Mouse (Mus musculus) bone marrow macrophage, adult 2 months (primary cell): Measurements from ENCODE around the gene Grid1. TPM values are rescaled to one million over a fixed set of nuclear protein-coding genes. Genes with fewer than 3 reads are reported as not detected.

Source experiments
- H3K27ac ChIP-seq: 2 replicates; pipeline ENCODE4 v1.5.1; 2012; ENCODE audit warnings: low read depth, low read length; ENCODE audit not compliant: insufficient read depth
- H3K4me1 ChIP-seq: 2 replicates; pipeline ENCODE4 v1.6.1; 2012; ENCODE audit warnings: low read length; ENCODE audit not compliant: control insufficient read depth, insufficient read depth
- H3K4me3 ChIP-seq: 2 replicates; pipeline ENCODE4 v1.5.1; 2012; ENCODE audit warnings: mild to moderate bottlenecking, low read length, moderate library complexity; ENCODE audit not compliant: insufficient read depth
- CTCF ChIP-seq: IDR thresholded peaks from 2 replicates; pipeline ENCODE4 v1.5.1; 2012; ENCODE audit warnings: low read depth, mild to moderate bottlenecking, low read length, moderate library complexity
- POLR2A ChIP-seq: IDR thresholded peaks from 2 replicates; pipeline ENCODE4 v1.6.1; 2012; ENCODE audit warnings: mild to moderate bottlenecking, low read depth, low read length, borderline replicate concordance
- polyA plus RNA-seq: library from polyadenylated mRNA; stranded (reverse); fragments of >200 nt; gene quantifications from 2 replicates; pipeline ENCODE4 v1.2.4, GENCODE M21; 2012; ENCODE audit not compliant: missing spikeins, insufficient read depth, insufficient read length

The Grid1 gene
- polyA plus RNA-seq, 1 experiment, result not detected

GRCm38 (mm10) chr14:35231384-35231783 is 411.5 kb downstream of the Grid1 start:
- TF ChIP-seq POLR2A (no peak), CTCF (no peak)
- Histone ChIP-seq H3K27ac (no peak overlapping the region), H3K4me3 (no peak overlapping the region), H3K4me1 (no peaks in the 10 kb centered on the region)

- Histone ChIP-seq H3K4me1 (no peaks in the 10 kb centered on the region), H3K27ac (no peak overlapping the region), H3K4me3 (no peak overlapping the region)
- TF ChIP-seq POLR2A (no peak), CTCF (no peak)
Observed at GRCm38 (mm10) chr14:35242882-35243281, 423.0 kb downstream of the Grid1 start.

- Histone ChIP-seq H3K27ac (no peak overlapping the region), H3K4me3 (no peak overlapping the region), H3K4me1 (no peaks in the 10 kb centered on the region)
- no peak for TF ChIP-seq POLR2A
- no peak for TF ChIP-seq CTCF
Observed at GRCm38 (mm10) chr14:35244776-35245548, 425.1 kb downstream of the Grid1 start.

- TF ChIP-seq CTCF, result no peak
- TF ChIP-seq POLR2A, result no peak
- Histone ChIP-seq H3K4me3 (no peak overlapping the region), H3K27ac (no peak overlapping the region), H3K4me1 (no peaks in the 10 kb centered on the region)
Observed at GRCm38 (mm10) chr14:35250412-35250811, 430.5 kb downstream of the Grid1 start.

- TF ChIP-seq POLR2A (no peak), CTCF (no peak)
- Histone ChIP-seq H3K4me1 (no peaks in the 10 kb centered on the region), H3K4me3 (no peak overlapping the region), H3K27ac (no peak overlapping the region)
Observed at GRCm38 (mm10) chr14:35254477-35254876, 434.6 kb downstream of the Grid1 start.

- H3K4me1 ChIP-seq, result no peaks in the 10 kb centered on the region
- H3K27ac ChIP-seq, result no peak overlapping the region
- TF ChIP-seq POLR2A, result no peak
- H3K4me3 ChIP-seq, result no peak overlapping the region
Observed at GRCm38 (mm10) chr14:35270260-35270659, 450.4 kb downstream of the Grid1 start.

GRCm38 (mm10) chr14:35309201-35309600 is 489.3 kb downstream of the Grid1 start:
- H3K27ac ChIP-seq, result no peak overlapping the region
- TF ChIP-seq POLR2A (no peak), CTCF (no peak)
- H3K4me1 ChIP-seq, result no peaks in the 10 kb centered on the region
- no peak overlapping the region for H3K4me3 ChIP-seq

- H3K4me1 ChIP-seq, result no peaks in the 10 kb centered on the region
- H3K4me3 ChIP-seq, result no peak overlapping the region
- H3K27ac ChIP-seq, result no peak overlapping the region
- TF ChIP-seq POLR2A, result no peak
- TF ChIP-seq CTCF, result no peak
Observed at GRCm38 (mm10) chr14:35313380-35314299, 493.7 kb downstream of the Grid1 start.

GRCm38 (mm10) chr14:35326306-35326705 is 506.4 kb downstream of the Grid1 start:
- Histone ChIP-seq H3K4me1 (no peaks in the 10 kb centered on the region), H3K4me3 (no peak overlapping the region), H3K27ac (no peak overlapping the region)
- no peak for TF ChIP-seq CTCF
- no peak for TF ChIP-seq POLR2A

GRCm38 (mm10) chr14:35336561-35336960 is 516.7 kb downstream of the Grid1 start:
- Histone ChIP-seq H3K4me1 (no peaks in the 10 kb centered on the region), H3K4me3 (no peak overlapping the region), H3K27ac (no peak overlapping the region)
- TF ChIP-seq POLR2A, result no peak
- TF ChIP-seq CTCF, result no peak
